Mouse (Mus musculus) bone marrow, adult 2 months (tissue): ENCODE data around the gene Klrg1. TPM values are rescaled to one million over a fixed set of nuclear protein-coding genes. Genes with fewer than 3 reads are reported as not detected.

Experiments
- H3K27ac ChIP-seq: fragments of 200-500 bp; 2 replicates; pipeline ENCODE4 v1.5.1; 2012; ENCODE audit warnings: low read depth, mild to moderate bottlenecking, control low read depth, inconsistent platforms, low read length; ENCODE audit not compliant: control insufficient read depth, poor library complexity, insufficient read depth
- H3K4me1 ChIP-seq: fragments of 200-500 bp; 2 replicates; pipeline ENCODE4 v1.6.1; 2011; ENCODE audit warnings: low read length; ENCODE audit not compliant: control insufficient read depth, insufficient read depth
- H3K4me3 ChIP-seq: fragments of 200-500 bp; replicated peaks from 2 replicates; pipeline ENCODE3; 2011; ENCODE audit warnings: mild to moderate bottlenecking, low read depth, low read length, control low read depth; ENCODE audit not compliant: control insufficient read depth
- CTCF ChIP-seq: fragments of 200-500 bp; IDR thresholded peaks from 2 replicates; pipeline ENCODE4 v1.5.1; 2011; ENCODE audit warnings: low read length, control low read depth; ENCODE audit not compliant: control insufficient read depth, insufficient read depth
- POLR2A ChIP-seq: fragments of 200-500 bp; IDR thresholded peaks from 2 replicates; pipeline ENCODE4 v1.6.1; 2011; ENCODE audit warnings: low read depth, mild to moderate bottlenecking, control low read depth, low read length, borderline replicate concordance; ENCODE audit not compliant: control insufficient read depth
- WGBS: fragments of 180-500 bp; shearing (Covaris S2); methylation state at CpG from one replicate; pipeline ENCODE4 v1.1.7; 2018; 5-methylcytosine and 5-hydroxymethylcytosine counted together
- polyA plus RNA-seq: library from polyadenylated mRNA; stranded (reverse); fragments of >200 nt; gene quantifications from 2 replicates; pipeline ENCODE4 v1.2.4, GENCODE M21; 2011; ENCODE audit warnings: low replicate concordance; ENCODE audit not compliant: missing spikeins, insufficient read depth, insufficient read length

The Klrg1 gene
- polyA plus RNA-seq, 1 experiment, result not detected

GRCm38 (mm10) chr6:122289313-122289712 is 6.6 kb upstream of the Klrg1 start:
- 79% methylated on average over 1 of the region's 1 CpGs for WGBS
- Histone ChIP-seq H3K4me1 (no peaks in the 10 kb centered on the region), H3K4me3 (no peak overlapping the region), H3K27ac (no peak overlapping the region)
- TF ChIP-seq POLR2A, result no peak
- no peak for TF ChIP-seq CTCF

GRCm38 (mm10) chr6:122288263-122288662 is 5.6 kb upstream of the Klrg1 start:
- 38% methylated on average over 1 of the region's 1 CpGs for WGBS
- TF ChIP-seq CTCF, result no peak
- TF ChIP-seq POLR2A, result no peak
- no peaks in the 10 kb centered on the region for H3K4me1 ChIP-seq
- H3K27ac ChIP-seq, result no peak overlapping the region
- no peak overlapping the region for H3K4me3 ChIP-seq

- Histone ChIP-seq H3K4me1 (no peaks in the 10 kb centered on the region), H3K27ac (no peak overlapping the region), H3K4me3 (no peak overlapping the region)
- TF ChIP-seq CTCF (no peak), POLR2A (no peak)
- 56% methylated on average over 1 of the region's 1 CpGs for WGBS
Measured at GRCm38 (mm10) chr6:122284823-122285222, 2.1 kb upstream of the Klrg1 start.

- TF ChIP-seq POLR2A (no peak), CTCF (no peak)
- no peak overlapping the region for H3K4me3 ChIP-seq
- no peaks in the 10 kb centered on the region for H3K4me1 ChIP-seq
- H3K27ac ChIP-seq, result no peak overlapping the region
- WGBS, result 67% methylated on average over 4 of the region's 4 CpGs
Measured at GRCm38 (mm10) chr6:122284304-122284703, 1.6 kb upstream of the Klrg1 start.

GRCm38 (mm10) chr6:122283429-122283828 is 747 bp upstream of the Klrg1 start:
- no peaks in the 10 kb centered on the region for H3K4me1 ChIP-seq
- WGBS, result 84% methylated on average over 2 of the region's 2 CpGs
- H3K27ac ChIP-seq, result no peak overlapping the region
- H3K4me3 ChIP-seq, result no peak overlapping the region
- TF ChIP-seq CTCF, result no peak
- TF ChIP-seq POLR2A, result no peak

GRCm38 (mm10) chr6:122276565-122276964 is 6.1 kb downstream of the Klrg1 start:
- H3K27ac ChIP-seq, result no peak overlapping the region
- no peaks in the 10 kb centered on the region for H3K4me1 ChIP-seq
- no peak overlapping the region for H3K4me3 ChIP-seq
- no peak for TF ChIP-seq POLR2A
- no peak for TF ChIP-seq CTCF
- WGBS, result 86% methylated on average over 7 of the region's 7 CpGs

GRCm38 (mm10) chr6:122274546-122274945 is 8.1 kb downstream of the Klrg1 start:
- TF ChIP-seq POLR2A (no peak), CTCF (no peak)
- no peaks in the 10 kb centered on the region for H3K4me1 ChIP-seq
- WGBS, result 38% methylated on average over 5 of the region's 5 CpGs
- H3K27ac ChIP-seq, result no peak overlapping the region
- H3K4me3 ChIP-seq, result no peak overlapping the region

- WGBS, result 55% methylated on average over 11 of the region's 11 CpGs
- TF ChIP-seq CTCF, result no peak
- no peaks in the 10 kb centered on the region for H3K4me1 ChIP-seq
- no peak overlapping the region for H3K4me3 ChIP-seq
- H3K27ac ChIP-seq, result no peak overlapping the region
Measured at GRCm38 (mm10) chr6:122270152-122270551, 12.5 kb downstream of the Klrg1 start.

- H3K4me3 ChIP-seq, result no peak overlapping the region
- TF ChIP-seq CTCF, result no peak
- no peak for TF ChIP-seq POLR2A
- 73% methylated on average over 4 of the region's 4 CpGs for WGBS
- no peak overlapping the region for H3K27ac ChIP-seq
- H3K4me1 ChIP-seq, result no peaks in the 10 kb centered on the region
Measured at GRCm38 (mm10) chr6:122269170-122269569, 13.5 kb downstream of the Klrg1 start.
